Mouse (Mus musculus): ENCODE measurements around the gene Sema3g. TPM values are rescaled to one million over a fixed set of nuclear protein-coding genes. Genes with fewer than 3 reads are reported as not detected.

The Sema3g gene
- not detected for total RNA-seq (2023)

DNA sequence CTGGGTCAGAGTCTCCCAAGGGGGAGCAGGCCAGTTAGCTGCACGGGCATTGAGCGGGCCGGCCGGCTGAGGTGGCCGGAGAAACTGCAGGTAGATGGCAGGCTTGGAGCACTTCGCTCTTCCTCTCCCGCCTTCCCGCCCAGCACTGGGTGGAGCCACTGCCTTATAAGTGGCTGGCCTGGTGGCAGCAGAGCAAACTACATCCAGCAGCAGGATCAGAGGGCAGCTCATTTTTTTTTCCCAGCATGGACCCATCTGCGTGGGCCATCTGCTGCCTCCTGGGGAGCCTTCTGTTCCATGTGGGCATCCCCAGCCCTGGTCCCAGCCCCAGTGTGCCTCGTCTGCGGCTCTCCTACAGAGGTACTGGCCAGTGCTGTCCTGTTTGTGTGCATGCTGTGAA is at the start of gene Sema3g:
Sema3g (plus strand) TSS at position 195 of the 400 bp plus-strand sequence.

DNA sequence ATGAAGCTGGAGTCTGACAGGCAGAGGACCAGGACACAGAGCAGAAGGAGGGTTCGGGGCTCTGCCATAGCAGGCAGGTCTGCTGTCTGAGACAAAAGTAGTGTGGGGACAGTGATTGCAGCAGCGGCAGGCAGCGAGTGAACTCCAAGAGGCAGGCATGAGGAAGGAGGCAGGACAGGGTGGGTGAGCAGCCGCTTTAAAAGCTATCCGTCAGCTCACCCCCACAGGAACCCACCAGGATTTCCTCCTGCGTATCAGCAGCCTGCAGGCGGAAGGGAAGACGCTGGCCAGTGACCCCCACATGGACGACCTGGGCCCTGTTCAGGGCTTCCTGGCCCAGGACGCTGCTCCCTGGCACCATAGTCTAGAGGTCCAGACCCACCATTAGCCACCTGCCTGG is 49.2 kb upstream of the Sema3g start, which contains the start of gene Stab1:
Stab1 (minus strand) TSS at position 217 of the 400 bp plus-strand sequence.

DNA sequence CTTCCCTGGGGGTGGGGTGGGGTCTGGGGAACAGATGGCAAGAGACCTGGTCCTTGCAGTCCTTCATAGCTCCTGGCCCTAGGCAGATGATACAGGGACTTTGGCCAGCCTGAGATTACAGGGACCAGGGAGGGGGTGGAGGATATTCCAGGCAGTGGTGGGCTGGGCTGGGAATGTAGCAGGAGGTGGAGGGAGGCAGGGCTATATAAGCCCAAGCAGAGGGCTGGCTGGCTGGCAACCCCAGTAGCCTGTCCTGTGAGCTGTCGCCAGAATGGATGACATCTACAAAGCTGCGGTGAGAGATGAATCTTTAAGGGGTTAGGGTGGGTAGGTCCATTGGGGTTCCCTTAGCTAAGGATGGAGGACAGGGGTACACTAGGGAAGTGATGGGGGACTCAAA is 9.6 kb upstream of the Sema3g start, which contains the start of gene Tnnc1:
Tnnc1 (plus strand) TSS at position 229 of the 400 bp plus-strand sequence.

GRCm38 (mm10) chr14:31216846-31217245 is 814 bp upstream of the Sema3g start, which contains the start of gene Nisch:
Nisch (minus strand) TSS chr14:31216946.

GRCm38 (mm10) chr14:31251084-31251604 is 33.5 kb downstream of the Sema3g start, which contains the start of the genes Phf7 and Bap1:
Phf7 (minus strand) TSS chr14:31251317.
Bap1 (plus strand) TSS chr14:31251450.

Other genes starting within 250 kb of the Sema3g start
- gene Glt8d1, start 216.5 kb upstream of the Sema3g start, total RNA-seq (2023): 6.5 TPM
- gene Spcs1, start 216.2 kb upstream of the Sema3g start, total RNA-seq (2023): 73.7 TPM
- 80.7 TPM for gene Pbrm1, start 198.7 kb upstream of the Sema3g start, total RNA-seq (2023)
- gene Gnl3, start 198.7 kb upstream of the Sema3g start, total RNA-seq (2023): 282 TPM
- 28.1 TPM for gene Smim4, start 88.9 kb upstream of the Sema3g start, total RNA-seq (2023)
- 0.50 TPM for gene Nt5dc2, start 86.8 kb upstream of the Sema3g start, total RNA-seq (2023)
- 2.1 TPM for gene Stab1, start 49.2 kb upstream of the Sema3g start, total RNA-seq (2023)
- gene Tnnc1, start 9.5 kb upstream of the Sema3g start, total RNA-seq (2023): not detected
- gene Nisch, start 914 bp upstream of the Sema3g start, total RNA-seq (2023): 414 TPM
- gene Phf7, start 33.5 kb downstream of the Sema3g start, total RNA-seq (2023): 12.0 TPM
- 98.1 TPM for gene Bap1, start 33.6 kb downstream of the Sema3g start, total RNA-seq (2023)
- gene Dnah1, start 106.0 kb downstream of the Sema3g start, total RNA-seq (2023): 0.06 TPM
- gene Capn7, start 118.8 kb downstream of the Sema3g start, total RNA-seq (2023): 54.1 TPM
- 74.8 TPM for gene Sh3bp5, start 218.2 kb downstream of the Sema3g start, total RNA-seq (2023)

All from CD4-positive naive resting alpha-beta T cell, adult 76 days (primary cell).